Mouse (Mus musculus) olfactory bulb, adult 2 months (tissue): ENCODE measurements around the gene Adam21. TPM values are rescaled to one million over a fixed set of nuclear protein-coding genes. Genes with fewer than 3 reads are reported as not detected.

ENCODE experiments used
- H3K27ac ChIP-seq: fragments of 200-500 bp; 2 replicates; pipeline ENCODE4 v1.5.1; 2012; ENCODE audit warnings: low read depth, low read length; ENCODE audit not compliant: insufficient read depth
- H3K4me1 ChIP-seq: fragments of 200-500 bp; 2 replicates; pipeline ENCODE4 v1.6.1; 2012; ENCODE audit warnings: low read length; ENCODE audit not compliant: control insufficient read depth, insufficient read depth
- H3K4me3 ChIP-seq: fragments of 200-500 bp; 2 replicates; pipeline ENCODE4 v1.5.1; 2012; ENCODE audit warnings: mild to moderate bottlenecking, low read depth, low read length, moderate library complexity; ENCODE audit not compliant: insufficient read depth
- CTCF ChIP-seq: fragments of 200-500 bp; IDR thresholded peaks from 2 replicates; pipeline ENCODE4 v1.5.1; 2012; ENCODE audit warnings: low read depth, mild to moderate bottlenecking, low read length, moderate library complexity; ENCODE audit not compliant: insufficient read depth
- POLR2A ChIP-seq: fragments of 200-500 bp; IDR thresholded peaks from 2 replicates; pipeline ENCODE4 v1.6.1; 2012; ENCODE audit warnings: mild to moderate bottlenecking, low read depth, low read length, moderate library complexity; ENCODE audit not compliant: insufficient read depth
- WGBS: fragments of 180-500 bp; shearing (Covaris S2); methylation state at CpG from one replicate; pipeline ENCODE4 v1.1.7; 2018; 5-methylcytosine and 5-hydroxymethylcytosine counted together
- polyA plus RNA-seq: library from polyadenylated mRNA; stranded (reverse); fragments of >200 nt; gene quantifications from 2 replicates; pipeline ENCODE4 v1.2.4, GENCODE M21; 2012; ENCODE audit warnings: low replicate concordance; ENCODE audit not compliant: missing spikeins, insufficient read depth, insufficient read length

Adam21 gene
- not detected in 2 replicates for polyA plus RNA-seq

- no peak within 1 kb of the TSS for H3K4me3 ChIP-seq
- TF ChIP-seq CTCF (no peak), POLR2A (no peak)
- no peaks in the 10 kb centered on the region for H3K4me1 ChIP-seq
- H3K27ac ChIP-seq = no peak within 1 kb of the TSS
- 79% methylated on average over 1 of the region's 1 CpGs for WGBS
Observed at GRCm38 (mm10) chr12:81568374-81568773, at the start of gene Adam21. TSS of gene Adam21 (minus strand) at chr12:81568474.

- Histone ChIP-seq H3K4me1 (peaks cover 3% of the 10 kb centered on the region), H3K4me3 (no peak overlapping the region), H3K27ac (peak overlapping the region; percentile 45; the same call in 1 of the 2 replicates)
- TF ChIP-seq POLR2A (no peak), CTCF (no peak)
- 37% methylated on average over 7 of the region's 7 CpGs for WGBS
Observed at GRCm38 (mm10) chr12:81616980-81617379, 48.7 kb upstream of the Adam21 start.

DNA sequence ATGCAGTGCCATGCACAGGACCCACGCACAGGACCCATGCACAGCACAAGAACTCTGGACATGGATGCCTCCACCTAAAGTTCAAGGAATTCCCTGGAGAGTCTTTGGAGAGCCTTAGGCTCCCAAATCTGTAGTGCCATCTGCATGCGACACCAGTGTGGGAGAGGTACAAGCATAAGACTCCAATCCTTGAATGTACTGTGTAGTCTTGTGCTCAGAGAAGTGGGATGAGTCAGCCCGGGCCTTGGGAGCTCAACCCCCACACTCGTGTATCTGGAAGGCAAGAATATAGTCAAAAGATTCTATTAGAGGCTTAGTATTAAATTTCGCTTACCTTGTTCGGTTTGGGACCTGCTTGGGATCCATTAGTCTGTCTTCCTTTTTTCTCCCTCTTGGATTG, 47.5 kb upstream of the Adam21 start:
- Histone ChIP-seq H3K27ac (0 out of 2 replicates have a peak overlapping the region, but pooled peaks have one; percentile 8), H3K4me1 (peaks cover 3% of the 10 kb centered on the region), H3K4me3 (no peak overlapping the region)
- WGBS = 59% methylated on average over 6 of the region's 6 CpGs
- TF ChIP-seq POLR2A (no peak), CTCF (no peak)

DNA sequence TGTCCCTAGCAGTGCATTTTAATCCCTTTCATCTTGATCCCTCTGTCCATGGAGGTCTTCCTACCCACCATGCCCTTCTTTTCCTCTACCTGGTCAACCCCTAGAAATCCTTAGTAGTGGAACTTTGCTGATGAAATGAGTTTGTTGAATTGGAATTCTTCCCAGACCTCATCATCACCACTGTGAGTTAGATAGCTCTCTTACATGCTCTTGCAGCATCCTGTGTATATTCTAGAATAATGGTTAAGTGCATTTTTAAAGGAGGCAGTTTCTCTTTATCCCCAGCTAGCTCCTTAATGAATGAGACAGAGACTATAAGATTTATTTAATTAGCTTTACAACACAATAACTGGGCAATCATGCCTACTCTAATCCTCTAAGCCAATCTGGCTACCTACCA, 41.2 kb upstream of the Adam21 start:
- Histone ChIP-seq H3K4me1 (no peaks in the 10 kb centered on the region), H3K27ac (no peak overlapping the region), H3K4me3 (no peak overlapping the region)
- TF ChIP-seq POLR2A (no peak), CTCF (no peak)

- H3K4me1 ChIP-seq = no peaks in the 10 kb centered on the region
- no peak for TF ChIP-seq CTCF
- no peak for TF ChIP-seq POLR2A
- 51% methylated on average over 5 of the region's 5 CpGs for WGBS
- no peak overlapping the region for H3K4me3 ChIP-seq
- no peak overlapping the region for H3K27ac ChIP-seq
Observed at GRCm38 (mm10) chr12:81604995-81605784, 36.9 kb upstream of the Adam21 start.

DNA sequence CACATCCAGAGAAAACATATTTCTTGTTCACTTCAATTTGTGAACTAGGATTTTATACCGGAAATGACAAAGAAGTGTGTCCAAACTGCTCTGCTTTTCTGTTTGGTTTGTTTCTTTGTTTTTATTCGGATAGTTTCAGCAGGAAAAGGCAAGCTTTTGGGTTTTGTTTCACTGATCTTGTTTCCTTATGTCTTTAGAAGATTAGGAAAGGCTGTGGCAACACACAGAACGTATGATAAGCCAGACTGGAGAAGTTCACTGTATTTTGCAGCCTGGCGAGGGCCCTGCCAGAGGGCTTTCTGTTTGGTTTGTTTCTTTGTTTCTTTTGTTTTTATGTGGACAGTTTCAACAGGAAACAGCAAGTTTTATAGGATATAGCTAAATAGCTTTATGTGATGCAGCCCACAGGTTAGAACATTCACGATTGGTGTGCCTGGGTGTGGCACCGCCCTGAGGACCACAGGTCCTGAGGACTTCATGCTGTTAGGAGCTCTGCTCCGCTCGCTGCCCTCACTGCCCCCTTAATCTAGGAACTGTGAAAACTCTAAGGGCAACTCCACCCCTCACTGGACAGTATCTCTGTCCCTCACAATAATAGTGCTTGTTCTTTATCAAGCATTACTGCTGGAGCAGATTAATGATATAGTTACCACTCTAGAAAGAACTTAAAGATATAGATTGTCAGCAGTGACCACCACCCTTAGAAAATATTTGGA, 28.4 kb upstream of the Adam21 start:
- no peak overlapping the region for H3K27ac ChIP-seq
- 76% methylated on average over 8 of the region's 8 CpGs for WGBS
- TF ChIP-seq POLR2A (no peak), CTCF (no peak)
- H3K4me3 ChIP-seq = no peak overlapping the region
- no peaks in the 10 kb centered on the region for H3K4me1 ChIP-seq

DNA sequence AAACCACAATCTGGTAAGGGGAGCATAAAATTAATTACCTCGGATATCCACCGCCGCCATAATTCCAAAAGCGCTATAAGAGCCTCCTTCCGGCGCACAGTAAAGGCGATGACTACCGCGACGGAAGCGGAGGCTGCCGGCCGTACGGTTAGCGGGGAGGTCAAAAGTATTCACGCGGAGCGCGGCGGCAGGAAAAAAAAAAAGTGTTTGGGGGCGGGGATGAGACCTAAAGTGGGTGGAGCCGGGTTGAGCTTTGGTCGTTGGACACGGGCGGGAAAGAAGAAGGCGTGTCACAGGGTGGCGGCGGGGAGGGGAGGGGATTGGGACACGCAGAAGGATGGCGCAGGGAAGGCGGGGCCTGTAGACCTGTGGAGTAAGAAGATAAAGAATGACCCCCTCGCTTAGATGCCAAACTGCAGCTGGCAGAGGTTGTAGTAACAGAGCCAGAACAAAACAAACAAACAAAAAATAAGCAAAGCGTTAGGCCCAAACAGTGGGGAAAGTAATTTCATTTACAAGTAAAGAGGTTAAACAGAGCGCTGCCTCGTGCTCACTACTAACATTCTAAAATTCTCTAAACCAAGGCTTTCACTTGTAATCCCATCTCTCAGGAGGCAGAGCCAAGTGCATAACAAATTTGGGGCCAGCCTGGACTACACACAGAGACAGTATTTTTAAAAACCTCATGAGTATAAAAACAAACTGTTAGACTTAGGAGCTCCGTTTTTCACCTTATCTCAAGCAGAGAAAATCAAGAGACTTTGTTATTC, 26.8 kb upstream of the Adam21 start, which contains the start of gene Med6:
Gene Med6, minus strand, starts transcription at position 107 of the 770 bp plus-strand sequence.
- no peaks in the 10 kb centered on the region for H3K4me1 ChIP-seq
- WGBS = 2% methylated on average over 36 of the region's 36 CpGs
- no peak for TF ChIP-seq CTCF
- TF ChIP-seq POLR2A = no peak
- no peak within 1 kb of the TSS; the same call in 1 of the 2 replicates for H3K27ac ChIP-seq
- H3K4me3 ChIP-seq = peak within 1 kb of the TSS; percentile 56

- no peak overlapping the region for H3K4me3 ChIP-seq
- no peak overlapping the region for H3K27ac ChIP-seq
- TF ChIP-seq POLR2A (no peak), CTCF (no peak)
- WGBS = 55% methylated on average over 5 of the region's 5 CpGs
- no peaks in the 10 kb centered on the region for H3K4me1 ChIP-seq
Observed at GRCm38 (mm10) chr12:81567931-81568330, 343 bp downstream of the Adam21 start.
